Mouse (Mus musculus): ENCODE measurements around the gene Cdh1. TPM values are rescaled to one million over a fixed set of nuclear protein-coding genes. Genes with fewer than 3 reads are reported as not detected.

Gene Cdh1
- total RNA-seq, 1 experiment: 254 TPM

- TF ChIP-seq MAFK (IDR thresholded peaks at IDR 0.05; ENCODE audit: insufficient read depth, low read depth, low read length) (no peak), CHD2 (IDR thresholded peaks at IDR 0.05; ENCODE audit: low read depth, low read length) (no peak), ZC3H11A (IDR thresholded peaks at IDR 0.05; ENCODE audit: borderline replicate concordance, low read depth, low read length) (no peak), HCFC1 (IDR thresholded peaks at IDR 0.05; ENCODE audit: borderline replicate concordance, insufficient read depth, low read length) (no peak), ZNF384 (IDR thresholded peaks at IDR 0.05; ENCODE audit: low read depth, low read length) (no peak)
- in situ Hi-C loops (cut with MboI; ENCODE audit: low sequenced_read_pairs in 2 of 2, unreplicated experiment in 2 of 2): loop anchor here in 1 of 2 experiments (25.0 kb wide), 1 partner anchor 240 kb away; the partner anchor contains the start of gene Zfp90
- Histone ChIP-seq H3K36me3 (ENCODE audit: control insufficient read depth, insufficient read depth, low read length, poor library complexity, severe bottlenecking) (peaks cover 47% of the 10 kb centered on the region), H3K9me3 (ENCODE audit: control insufficient read depth, insufficient read depth, low read depth, low read length) (no peaks in the 10 kb centered on the region), H3K4me3 (ENCODE audit: insufficient read depth in 1 of 2, low read depth in 1 of 2, low read length in 2 of 2, poor library complexity in 1 of 2, severe bottlenecking in 1 of 2) (no peak overlapping the region), H3K27ac (ENCODE audit: insufficient read depth, low read depth, low read length, poor library complexity, severe bottlenecking) (no peak overlapping the region), H3K4me1 (ENCODE audit: control insufficient read depth in 2 of 2, insufficient read depth in 2 of 2, low read length in 2 of 2, poor library complexity in 1 of 2) (peaks cover 0 to 2% of the 10 kb centered on the region in 2 experiments; a peak in 1 of 4 replicates), H3K9ac (ENCODE audit: insufficient read depth, low read depth, low read length, poor library complexity, severe bottlenecking) (no peak overlapping the region)
- no peak for DNase-seq (ENCODE audit: low read depth, low spot score)
Measured at GRCm38 (mm10) chr8:106651994-106652393, 48.8 kb downstream of the Cdh1 start.

- peaks cover 0 to 2% of the 10 kb centered on the region in 2 experiments; a peak in 1 of 4 replicates for H3K4me1 ChIP-seq (ENCODE audit: control insufficient read depth in 2 of 2, insufficient read depth in 2 of 2, low read length in 2 of 2, poor library complexity in 1 of 2)
- DNase-seq (ENCODE audit: low read depth, low spot score): no peak
- TF ChIP-seq ZNF384 (IDR thresholded peaks at IDR 0.05; ENCODE audit: low read depth, low read length) (no peak), MAFK (IDR thresholded peaks at IDR 0.05; ENCODE audit: insufficient read depth, low read depth, low read length) (no peak), ZC3H11A (IDR thresholded peaks at IDR 0.05; ENCODE audit: borderline replicate concordance, low read depth, low read length) (no peak), HCFC1 (IDR thresholded peaks at IDR 0.05; ENCODE audit: borderline replicate concordance, insufficient read depth, low read length) (no peak), CHD2 (IDR thresholded peaks at IDR 0.05; ENCODE audit: low read depth, low read length) (no peak)
- no peak overlapping the region for H3K4me3 ChIP-seq (ENCODE audit: insufficient read depth in 1 of 2, low read depth in 1 of 2, low read length in 2 of 2, poor library complexity in 1 of 2, severe bottlenecking in 1 of 2)
- no peak overlapping the region for H3K27ac ChIP-seq (ENCODE audit: insufficient read depth, low read depth, low read length, poor library complexity, severe bottlenecking)
- in situ Hi-C loops (cut with MboI; ENCODE audit: low sequenced_read_pairs in 2 of 2, unreplicated experiment in 2 of 2): loop anchor here in 1 of 2 experiments (25.0 kb wide), 1 partner anchor 244 kb away; the partner anchor contains the start of gene Zfp90
- H3K9ac ChIP-seq (ENCODE audit: insufficient read depth, low read depth, low read length, poor library complexity, severe bottlenecking): no peak overlapping the region
- H3K36me3 ChIP-seq (ENCODE audit: control insufficient read depth, insufficient read depth, low read length, poor library complexity, severe bottlenecking): peaks cover 59% of the 10 kb centered on the region
- no peaks in the 10 kb centered on the region for H3K9me3 ChIP-seq (ENCODE audit: control insufficient read depth, insufficient read depth, low read depth, low read length)
Measured at GRCm38 (mm10) chr8:106656046-106656445, 52.9 kb downstream of the Cdh1 start.

DNA sequence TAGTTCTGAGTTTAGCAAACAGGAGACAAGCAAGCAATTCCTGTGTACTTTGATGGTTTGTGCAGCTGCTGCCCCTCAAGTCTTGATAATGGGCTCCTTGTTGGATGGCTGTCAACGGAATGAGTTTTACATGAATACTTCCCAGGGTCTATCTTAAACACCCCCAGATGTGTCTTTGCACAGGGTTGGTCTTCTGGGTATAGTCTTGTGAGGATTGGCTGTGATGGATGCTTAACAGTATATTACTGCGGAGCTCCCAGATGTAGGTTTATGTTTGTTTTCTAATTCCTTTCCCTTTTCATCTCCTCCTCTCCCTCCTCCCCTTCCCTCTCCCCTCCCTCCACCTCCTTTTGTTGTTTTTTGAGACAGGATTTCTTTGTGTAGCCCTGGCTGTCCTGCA lies 69.6 kb downstream of the Cdh1 start:
- in situ Hi-C loops (cut with MboI; ENCODE audit: low sequenced_read_pairs in 2 of 2, unreplicated experiment in 2 of 2): loop anchor here in 1 of 2 experiments (25.0 kb wide), 1 partner anchor 260 kb away; the partner anchor contains the start of gene Zfp90
- no peak for TF ChIP-seq HCFC1 (IDR thresholded peaks at IDR 0.05; ENCODE audit: borderline replicate concordance, insufficient read depth, low read length)
- no peak for TF ChIP-seq ZC3H11A (IDR thresholded peaks at IDR 0.05; ENCODE audit: borderline replicate concordance, low read depth, low read length)
- TF ChIP-seq ZNF384 (IDR thresholded peaks at IDR 0.05; ENCODE audit: low read depth, low read length): no peak
- TF ChIP-seq CHD2 (IDR thresholded peaks at IDR 0.05; ENCODE audit: low read depth, low read length): no peak
- no peak for TF ChIP-seq MAFK (IDR thresholded peaks at IDR 0.05; ENCODE audit: insufficient read depth, low read depth, low read length)
- no peak for DNase-seq (ENCODE audit: low read depth, low spot score)

DNA sequence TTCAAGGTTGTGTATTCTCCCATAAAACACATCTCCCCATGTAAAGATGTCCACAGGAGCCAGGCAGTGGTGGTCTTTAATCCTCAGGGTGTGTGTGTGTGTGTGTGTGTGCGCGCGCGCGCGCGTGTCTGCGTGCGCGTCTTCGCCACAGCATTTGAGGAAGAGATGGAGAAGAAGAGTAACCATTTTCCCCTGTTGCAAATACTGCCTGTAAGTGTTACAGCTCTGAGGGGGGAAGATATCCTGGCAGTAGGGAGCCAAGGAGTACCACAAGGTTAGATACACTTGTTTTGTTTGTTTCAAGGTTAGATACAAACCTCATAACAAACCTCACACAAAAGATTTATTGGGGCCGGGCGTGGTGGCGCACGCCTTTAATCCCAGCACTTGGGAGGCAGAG lies 71.2 kb downstream of the Cdh1 start:
- peak; percentile 12 for DNase-seq (ENCODE audit: low read depth, low spot score)
- in situ Hi-C loops (cut with MboI; ENCODE audit: low sequenced_read_pairs in 2 of 2, unreplicated experiment in 2 of 2): loop anchor here in 1 of 2 experiments (25.0 kb wide), 1 partner anchor 262 kb away; the partner anchor contains the start of gene Zfp90
- TF ChIP-seq ZNF384 (IDR thresholded peaks at IDR 0.05; ENCODE audit: low read depth, low read length): no peak
- TF ChIP-seq ZC3H11A (IDR thresholded peaks at IDR 0.05; ENCODE audit: borderline replicate concordance, low read depth, low read length): no peak
- TF ChIP-seq MAFK (IDR thresholded peaks at IDR 0.05; ENCODE audit: insufficient read depth, low read depth, low read length): no peak
- no peak for TF ChIP-seq HCFC1 (IDR thresholded peaks at IDR 0.05; ENCODE audit: borderline replicate concordance, insufficient read depth, low read length)
- no peak for TF ChIP-seq CHD2 (IDR thresholded peaks at IDR 0.05; ENCODE audit: low read depth, low read length)

More for the DNA sequence above, 69.6 kb downstream of the Cdh1 start:
- Histone ChIP-seq H3K27ac (ENCODE audit: insufficient read depth, low read depth, low read length, poor library complexity, severe bottlenecking) (no peak overlapping the region), H3K9me3 (ENCODE audit: control insufficient read depth, insufficient read depth, low read depth, low read length) (no peaks in the 10 kb centered on the region), H3K4me1 (ENCODE audit: control insufficient read depth in 2 of 2, insufficient read depth in 2 of 2, low read length in 2 of 2, poor library complexity in 1 of 2) (no peaks in the 10 kb centered on the region), H3K9ac (ENCODE audit: insufficient read depth, low read depth, low read length, poor library complexity, severe bottlenecking) (no peak overlapping the region), H3K36me3 (ENCODE audit: control insufficient read depth, insufficient read depth, low read length, poor library complexity, severe bottlenecking) (peaks cover 23% of the 10 kb centered on the region), H3K4me3 (ENCODE audit: insufficient read depth in 1 of 2, low read depth in 1 of 2, low read length in 2 of 2, poor library complexity in 1 of 2, severe bottlenecking in 1 of 2) (no peak overlapping the region)

More for the DNA sequence above, 71.2 kb downstream of the Cdh1 start:
- Histone ChIP-seq H3K4me1 (ENCODE audit: control insufficient read depth in 2 of 2, insufficient read depth in 2 of 2, low read length in 2 of 2, poor library complexity in 1 of 2) (no peaks in the 10 kb centered on the region), H3K27ac (ENCODE audit: insufficient read depth, low read depth, low read length, poor library complexity, severe bottlenecking) (no peak overlapping the region; the same call in 1 of the 2 replicates), H3K9ac (ENCODE audit: insufficient read depth, low read depth, low read length, poor library complexity, severe bottlenecking) (peak overlapping the region; percentile 38; the same call in 1 of the 2 replicates), H3K36me3 (ENCODE audit: control insufficient read depth, insufficient read depth, low read length, poor library complexity, severe bottlenecking) (peaks cover 9% of the 10 kb centered on the region), H3K9me3 (ENCODE audit: control insufficient read depth, insufficient read depth, low read depth, low read length) (no peaks in the 10 kb centered on the region), H3K4me3 (ENCODE audit: insufficient read depth in 1 of 2, low read depth in 1 of 2, low read length in 2 of 2, poor library complexity in 1 of 2, severe bottlenecking in 1 of 2) (peak overlapping the region; percentile 16 to 46; a peak in 3 of 4 replicates)
